Mouse (Mus musculus) heart, embryonic 16.5 days (tissue): ENCODE results near the gene Asxl2. TPM values are rescaled to one million over a fixed set of nuclear protein-coding genes. Genes with fewer than 3 reads are reported as not detected.

Experiments used
- ATAC-seq: fragments of 200-750 bp; cut with Nextera tagmentation; replicated peaks from 2 replicates; pipeline ENCODE4 v1.8.0; 2017; ENCODE audit warnings: moderate number of reproducible peaks; ENCODE audit not compliant: insufficient read depth, low FRiP score; ENCODE audit errors: extremely low read depth
- H3K27ac ChIP-seq: fragments of 300-500 bp; sonication (generic); 2 replicates; pipeline ENCODE4 v1.5.1; 2014; ENCODE audit warnings: mild to moderate bottlenecking, low read length, control low read depth, moderate library complexity
- H3K27me3 ChIP-seq: fragments of 300-500 bp; sonication (generic); 2 replicates; pipeline ENCODE4 v1.6.1; 2014; ENCODE audit warnings: low read length, mixed read lengths; ENCODE audit not compliant: control insufficient read depth, insufficient read depth
- H3K36me3 ChIP-seq: fragments of 300-500 bp; sonication (generic); 2 replicates; pipeline ENCODE4 v1.6.1; 2014; ENCODE audit not compliant: control insufficient read depth, insufficient read depth
- H3K4me1 ChIP-seq: fragments of 300-500 bp; sonication (generic); 2 replicates; pipeline ENCODE4 v1.6.1; 2014; ENCODE audit warnings: low read length, mixed read lengths; ENCODE audit not compliant: control insufficient read depth, insufficient read depth
- H3K4me2 ChIP-seq: fragments of 300-500 bp; sonication (generic); 2 replicates; pipeline ENCODE4 v1.6.1; 2014; ENCODE audit warnings: low read depth, mild to moderate bottlenecking, control low read depth, low read length
- H3K4me3 ChIP-seq: fragments of 300-500 bp; sonication (generic); 2 replicates; pipeline ENCODE4 v1.5.1; 2014; ENCODE audit warnings: mild to moderate bottlenecking, control low read depth, low read length
- H3K9ac ChIP-seq: fragments of 300-500 bp; sonication (generic); 2 replicates; pipeline ENCODE4 v1.6.1; 2014; ENCODE audit warnings: low read length, control low read depth
- H3K9me3 ChIP-seq: fragments of 300-500 bp; sonication (generic); replicated peaks from 2 replicates; pipeline ENCODE4 v1.6.1; 2016; ENCODE audit warnings: low read length; ENCODE audit not compliant: control insufficient read depth
- WGBS: fragments of 180-500 bp; shearing (Covaris S2); extraction: QIAGEN DNeasy Blood & Tissue Kit; methylation state at CpG from one replicate; pipeline ENCODE4 v1.1.7; 2014; 5-methylcytosine and 5-hydroxymethylcytosine counted together
- polyA plus RNA-seq: library from polyadenylated mRNA; unstranded; fragments of >200 nt; fragmentation: Nextera tagmentation; extraction: Ambion mirVana; gene quantifications from 2 replicates; pipeline ENCODE4 v1.2.1, GENCODE M21; 2015

The Asxl2 gene
- polyA plus RNA-seq, 1 experiment from 2014 or later = 15.6 TPM

DNA sequence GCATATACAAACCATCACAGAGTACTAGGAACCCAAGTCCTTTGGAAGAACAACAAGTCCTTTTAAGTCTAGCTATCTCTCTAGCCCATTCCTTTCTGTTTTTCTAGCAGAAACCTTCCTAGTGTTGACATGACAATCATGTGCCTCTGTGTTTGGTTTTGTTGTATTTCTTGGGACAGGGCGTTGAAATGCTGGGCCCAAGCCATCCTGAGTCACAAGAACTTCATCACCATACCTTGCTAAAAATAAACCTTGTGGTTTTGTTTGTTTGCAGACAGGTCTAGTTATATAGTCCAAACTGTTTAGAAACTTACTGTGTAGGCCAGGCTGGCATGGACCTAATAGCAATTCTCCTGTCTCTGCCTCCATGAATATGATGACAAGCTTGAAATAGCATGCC lies 3.9 kb upstream of the Asxl2 start:
- H3K4me1 ChIP-seq = peaks cover 11% of the 10 kb centered on the region
- H3K4me3 ChIP-seq = no peak overlapping the region
- no peaks in the 10 kb centered on the region for H3K36me3 ChIP-seq
- no peak overlapping the region for H3K4me2 ChIP-seq
- no peak overlapping the region for H3K9ac ChIP-seq
- no peak overlapping the region for H3K27ac ChIP-seq
- ATAC-seq = no peak
- no peaks in the 10 kb centered on the region for H3K27me3 ChIP-seq
- H3K9me3 ChIP-seq = no peaks in the 10 kb centered on the region
- WGBS = 63% methylated on average over 1 of the region's 1 CpGs

DNA sequence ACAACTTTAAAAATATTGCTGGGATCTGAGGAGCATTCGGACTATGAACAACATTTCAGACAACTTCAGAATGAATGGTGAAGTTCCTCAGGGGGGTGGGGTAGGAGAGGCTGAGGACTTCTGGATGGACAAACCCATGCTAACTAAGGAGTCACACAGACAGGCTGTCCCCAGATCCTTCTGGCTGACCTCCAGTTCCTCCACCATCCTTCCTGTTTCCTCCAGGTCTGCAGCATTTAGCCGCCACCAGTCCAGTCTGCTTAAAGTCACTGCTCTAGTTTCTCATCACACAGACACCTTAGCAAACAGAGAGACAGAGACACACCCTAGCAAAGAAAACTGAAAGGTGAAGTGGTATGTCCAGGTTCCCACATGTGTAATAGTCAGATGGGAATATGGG lies 2.5 kb upstream of the Asxl2 start:
- Histone ChIP-seq H3K4me2 (no peak overlapping the region), H3K36me3 (no peaks in the 10 kb centered on the region), H3K4me3 (no peak overlapping the region), H3K27me3 (no peaks in the 10 kb centered on the region), H3K9ac (no peak overlapping the region), H3K4me1 (peaks cover 15% of the 10 kb centered on the region), H3K27ac (no peak overlapping the region), H3K9me3 (no peaks in the 10 kb centered on the region)
- WGBS = 69% methylated on average over 2 of the region's 2 CpGs
- no peak for ATAC-seq

DNA sequence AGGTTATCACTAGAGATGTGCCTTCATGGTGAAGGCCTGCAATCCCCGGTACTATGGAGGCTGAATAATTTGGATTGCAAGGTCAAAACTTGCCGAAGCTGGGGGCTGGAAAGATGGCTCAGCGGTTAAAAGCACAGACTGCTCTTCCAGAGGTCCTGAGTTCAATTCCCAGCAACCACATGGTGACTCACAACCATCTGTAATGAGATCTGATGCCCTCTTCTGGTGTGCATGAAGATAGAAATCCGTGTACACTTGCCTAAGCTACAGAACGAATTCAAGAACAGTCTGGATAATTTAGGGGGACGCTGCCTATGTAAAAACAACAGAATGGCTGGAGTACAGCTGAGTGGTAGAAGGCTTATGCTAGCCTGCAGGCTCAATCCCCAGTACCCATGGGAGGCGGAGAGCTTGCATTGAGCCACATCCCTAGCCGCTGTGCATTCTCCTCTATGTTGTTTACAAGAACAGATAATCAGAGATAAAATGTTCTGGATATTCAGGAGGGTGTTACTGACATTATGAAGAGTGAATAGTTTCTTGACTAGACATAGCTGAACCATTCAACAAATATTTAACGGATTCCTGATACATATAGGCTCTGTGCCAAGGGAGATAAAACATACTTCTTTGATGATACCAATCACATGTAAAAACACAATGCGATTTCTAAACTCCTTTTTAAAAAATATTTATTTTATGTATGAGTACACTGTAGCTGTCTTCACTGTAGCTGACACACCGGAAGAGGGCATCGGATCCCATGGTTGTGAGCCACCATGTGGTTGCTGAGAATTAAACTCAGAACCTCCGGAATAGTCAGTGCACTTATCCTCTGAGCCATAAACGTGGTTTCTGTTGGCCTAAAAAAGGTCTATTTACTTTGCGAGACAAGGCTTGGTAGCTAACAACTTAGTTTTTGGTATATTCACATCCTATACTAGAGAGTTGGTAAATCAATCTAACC lies 999 bp upstream of the Asxl2 start:
- H3K4me2 ChIP-seq = peak overlapping the region; percentile 75
- peak; percentile 29; the same call in 1 of the 2 replicates for ATAC-seq
- H3K36me3 ChIP-seq = no peaks in the 10 kb centered on the region
- 38% methylated on average over 15 of the region's 15 CpGs for WGBS
- no peaks in the 10 kb centered on the region for H3K27me3 ChIP-seq
- peak overlapping the region; percentile 100 for H3K4me3 ChIP-seq
- no peaks in the 10 kb centered on the region for H3K9me3 ChIP-seq
- H3K4me1 ChIP-seq = peaks cover 19% of the 10 kb centered on the region
- peak overlapping the region; percentile 99 for H3K27ac ChIP-seq
- H3K9ac ChIP-seq = peak overlapping the region; percentile 75

DNA sequence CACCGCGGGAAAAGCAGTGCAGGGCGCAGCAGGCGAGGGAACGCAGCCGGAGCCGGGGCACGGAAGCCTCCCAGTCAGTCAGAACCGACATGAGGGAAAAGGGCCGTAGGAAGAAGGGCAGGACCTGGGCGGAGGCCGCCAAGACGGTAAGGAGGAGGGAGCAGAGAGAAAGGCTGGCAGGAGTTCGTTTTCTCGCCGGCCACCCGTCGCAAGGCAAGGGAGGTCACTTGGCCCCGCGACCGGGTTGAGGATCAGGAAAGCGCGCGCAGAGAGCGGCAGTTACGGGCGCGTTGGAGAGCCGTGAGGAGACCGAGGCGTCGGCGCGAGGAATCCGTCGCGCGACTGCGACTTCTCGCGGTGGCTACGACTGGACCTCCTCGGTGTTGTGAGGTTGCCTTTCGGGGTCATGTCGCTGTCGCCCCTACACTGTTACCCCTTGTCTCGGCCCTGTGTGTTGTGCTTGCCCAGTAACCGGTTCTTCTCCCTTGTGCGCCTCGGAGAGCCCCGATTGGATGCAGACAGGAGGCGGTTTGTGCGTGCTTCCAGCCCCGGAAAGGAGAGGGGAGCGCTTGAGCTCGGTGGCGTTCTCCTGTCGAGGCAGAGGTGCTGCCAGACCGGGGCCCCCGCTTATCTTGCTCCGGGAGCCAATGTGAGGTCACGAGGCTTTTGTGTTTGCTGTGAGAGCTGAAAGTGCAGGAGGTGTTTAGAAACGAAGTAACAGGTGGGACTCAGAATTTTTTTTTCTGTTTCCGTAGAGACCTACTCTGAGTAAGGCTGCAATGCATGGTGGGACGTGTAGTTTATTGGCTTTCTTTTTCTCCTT lies 621 bp downstream of the Asxl2 start:
- WGBS = 0% methylated on average over 65 of the region's 65 CpGs
- H3K9me3 ChIP-seq = no peaks in the 10 kb centered on the region
- peak overlapping the region; percentile 100 for H3K4me3 ChIP-seq
- H3K4me1 ChIP-seq = peaks cover 19% of the 10 kb centered on the region
- H3K27ac ChIP-seq = peak overlapping the region; percentile 99
- H3K9ac ChIP-seq = peak overlapping the region; percentile 99
- ATAC-seq = peak; percentile 28
- H3K4me2 ChIP-seq = peak overlapping the region; percentile 65
- no peaks in the 10 kb centered on the region for H3K36me3 ChIP-seq
- no peaks in the 10 kb centered on the region for H3K27me3 ChIP-seq

DNA sequence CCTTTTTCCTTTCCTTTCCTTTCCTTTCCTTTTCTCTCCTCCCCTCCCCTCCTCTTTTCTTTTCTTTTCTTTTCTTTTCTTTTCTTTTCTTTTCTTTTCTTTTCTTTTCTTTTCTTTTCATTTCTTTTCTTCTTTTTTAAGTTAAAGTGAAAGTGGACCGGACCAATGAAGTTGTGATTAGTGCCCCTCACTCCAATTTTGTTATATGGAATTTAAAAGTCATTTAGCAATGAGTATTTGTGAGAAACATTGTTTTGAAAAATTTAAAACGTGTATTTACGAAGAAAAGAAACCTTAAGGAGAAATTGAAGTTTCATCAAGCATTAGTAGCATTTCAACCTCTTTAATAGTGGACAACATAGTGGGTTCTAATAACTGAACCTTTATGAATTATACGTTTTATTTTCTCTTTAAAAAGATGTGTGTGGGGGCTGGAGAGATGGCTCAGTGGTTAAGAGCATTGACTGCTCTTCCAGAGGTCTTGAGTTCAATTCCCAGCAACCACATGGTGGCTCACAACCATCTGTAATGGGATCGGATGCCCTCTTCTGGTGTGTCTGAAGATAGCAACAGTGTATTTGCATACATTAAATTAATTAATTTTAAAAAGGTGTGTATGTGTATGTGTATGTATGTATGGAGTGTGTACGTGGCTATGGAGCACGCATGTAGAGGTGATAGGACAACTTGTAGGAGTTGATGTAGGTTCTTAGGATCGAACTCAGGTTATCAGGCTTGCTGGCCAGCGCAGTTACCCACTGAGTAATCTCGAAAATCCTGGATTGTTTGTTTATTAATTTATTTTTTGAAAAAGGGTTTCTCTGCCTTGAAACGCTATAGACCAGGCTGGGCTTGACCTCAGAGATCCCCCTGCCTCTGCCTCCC lies 1.5 kb downstream of the Asxl2 start:
- H3K4me2 ChIP-seq = peak overlapping the region; percentile 65
- H3K27ac ChIP-seq = peak overlapping the region; percentile 99
- H3K27me3 ChIP-seq = no peaks in the 10 kb centered on the region
- no peaks in the 10 kb centered on the region for H3K9me3 ChIP-seq
- no peak for ATAC-seq
- no peaks in the 10 kb centered on the region for H3K36me3 ChIP-seq
- H3K9ac ChIP-seq = peak overlapping the region; percentile 99
- peak overlapping the region; percentile 100 for H3K4me3 ChIP-seq
- H3K4me1 ChIP-seq = peaks cover 18% of the 10 kb centered on the region
- 60% methylated on average over 11 of the region's 11 CpGs for WGBS

DNA sequence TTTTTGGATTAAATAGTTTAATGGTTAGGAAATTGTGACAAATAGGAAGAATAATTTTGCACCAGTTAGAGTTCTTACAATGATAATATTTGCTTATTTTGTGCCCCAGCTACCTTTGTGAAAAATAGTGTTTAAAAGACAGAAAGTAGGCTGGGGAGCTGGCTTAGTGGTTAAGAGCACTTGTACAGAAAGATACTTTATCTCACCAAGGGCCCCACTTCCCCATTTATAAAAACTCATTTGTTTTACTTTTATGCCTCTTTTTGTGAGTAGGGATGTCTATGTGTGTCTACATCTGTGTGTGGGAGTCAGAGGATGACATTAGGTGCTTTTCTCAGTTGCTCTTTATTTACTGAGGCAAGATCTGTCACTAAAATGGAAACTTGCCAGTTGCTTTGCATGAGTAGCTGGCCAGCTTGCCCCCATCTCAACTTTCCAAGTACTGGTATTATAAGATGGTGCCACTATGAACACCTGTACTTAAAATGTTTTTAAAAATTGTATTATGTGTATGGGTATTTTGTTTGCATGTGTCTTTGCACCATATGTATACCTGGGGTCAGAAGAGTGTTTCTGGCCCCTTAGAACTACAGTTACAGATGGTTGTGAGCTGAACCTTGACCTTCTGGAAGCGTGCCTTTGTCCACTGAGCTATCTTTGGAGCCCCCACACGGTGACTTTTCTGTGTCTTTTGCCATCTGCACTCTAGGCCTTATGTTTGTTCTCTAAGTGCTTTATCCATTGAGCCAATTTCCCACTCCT lies 3.2 kb downstream of the Asxl2 start:
- no peaks in the 10 kb centered on the region for H3K9me3 ChIP-seq
- 61% methylated on average over 2 of the region's 2 CpGs for WGBS
- H3K9ac ChIP-seq = no peak overlapping the region
- H3K36me3 ChIP-seq = no peaks in the 10 kb centered on the region
- H3K4me1 ChIP-seq = peaks cover 11% of the 10 kb centered on the region
- H3K4me3 ChIP-seq = no peak overlapping the region
- H3K27me3 ChIP-seq = no peaks in the 10 kb centered on the region
- no peak for ATAC-seq
- no peak overlapping the region for H3K4me2 ChIP-seq
- H3K27ac ChIP-seq = no peak overlapping the region

DNA sequence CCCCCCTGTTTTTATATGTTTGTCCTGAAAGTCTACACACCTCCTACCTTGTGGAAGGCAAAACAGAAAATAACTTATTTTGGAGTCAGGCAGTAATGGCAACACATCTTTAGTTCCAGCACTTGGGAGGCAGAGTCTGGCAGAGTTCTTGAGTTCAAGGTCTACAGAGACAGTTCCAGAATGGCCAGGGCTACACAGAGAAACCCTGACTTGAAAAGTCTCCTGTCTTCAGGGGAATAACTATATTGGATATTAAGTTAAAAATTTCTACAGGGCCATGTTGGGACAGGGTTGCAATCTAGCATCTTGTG lies 3.7 kb downstream of the Asxl2 start:
- H3K4me3 ChIP-seq = no peak overlapping the region
- H3K27me3 ChIP-seq = no peaks in the 10 kb centered on the region
- H3K27ac ChIP-seq = no peak overlapping the region
- no peak overlapping the region for H3K9ac ChIP-seq
- no peaks in the 10 kb centered on the region for H3K36me3 ChIP-seq
- H3K9me3 ChIP-seq = no peaks in the 10 kb centered on the region
- ATAC-seq = no peak
- no peak overlapping the region for H3K4me2 ChIP-seq
- peaks cover 11% of the 10 kb centered on the region for H3K4me1 ChIP-seq

DNA sequence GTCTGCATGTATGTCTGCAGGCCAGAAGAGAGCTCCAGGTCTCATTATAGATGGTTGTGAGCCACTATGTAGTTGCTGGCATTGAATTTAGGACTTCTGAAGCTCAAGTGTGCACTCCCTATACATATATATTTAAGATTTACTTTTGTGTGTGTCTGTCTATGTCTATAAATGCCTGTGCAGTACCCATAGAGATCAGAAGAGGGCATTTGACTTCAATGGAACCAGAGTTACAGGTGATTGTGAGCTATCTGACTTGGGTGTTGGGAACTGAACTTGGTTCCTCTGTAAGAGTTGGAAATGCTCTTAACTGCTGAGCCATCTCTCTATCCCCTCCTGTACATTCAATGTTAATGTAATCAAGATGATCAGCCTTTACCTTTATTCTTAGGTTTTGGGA lies 4.3 kb downstream of the Asxl2 start:
- no peaks in the 10 kb centered on the region for H3K9me3 ChIP-seq

More for the DNA sequence above, 4.3 kb downstream of the Asxl2 start:
- no peak overlapping the region for H3K27ac ChIP-seq
- H3K4me1 ChIP-seq = peaks cover 7% of the 10 kb centered on the region
- no peak overlapping the region for H3K4me2 ChIP-seq
- H3K4me3 ChIP-seq = no peak overlapping the region
- no peaks in the 10 kb centered on the region for H3K36me3 ChIP-seq
- H3K27me3 ChIP-seq = no peaks in the 10 kb centered on the region
- ATAC-seq = no peak
- no peak overlapping the region for H3K9ac ChIP-seq
